Mouse (Mus musculus) spleen, adult 18-20 months (tissue): Measurements from ENCODE around the gene Zc3h18.

ENCODE experiments used
- DNase-seq, 2 experiments: peaks; one replicate each; pipeline ENCODE4 v3.0.0; 2022; ENCODE audit warnings: mixed read lengths in 2 of 2

Gene Zc3h18

DNA sequence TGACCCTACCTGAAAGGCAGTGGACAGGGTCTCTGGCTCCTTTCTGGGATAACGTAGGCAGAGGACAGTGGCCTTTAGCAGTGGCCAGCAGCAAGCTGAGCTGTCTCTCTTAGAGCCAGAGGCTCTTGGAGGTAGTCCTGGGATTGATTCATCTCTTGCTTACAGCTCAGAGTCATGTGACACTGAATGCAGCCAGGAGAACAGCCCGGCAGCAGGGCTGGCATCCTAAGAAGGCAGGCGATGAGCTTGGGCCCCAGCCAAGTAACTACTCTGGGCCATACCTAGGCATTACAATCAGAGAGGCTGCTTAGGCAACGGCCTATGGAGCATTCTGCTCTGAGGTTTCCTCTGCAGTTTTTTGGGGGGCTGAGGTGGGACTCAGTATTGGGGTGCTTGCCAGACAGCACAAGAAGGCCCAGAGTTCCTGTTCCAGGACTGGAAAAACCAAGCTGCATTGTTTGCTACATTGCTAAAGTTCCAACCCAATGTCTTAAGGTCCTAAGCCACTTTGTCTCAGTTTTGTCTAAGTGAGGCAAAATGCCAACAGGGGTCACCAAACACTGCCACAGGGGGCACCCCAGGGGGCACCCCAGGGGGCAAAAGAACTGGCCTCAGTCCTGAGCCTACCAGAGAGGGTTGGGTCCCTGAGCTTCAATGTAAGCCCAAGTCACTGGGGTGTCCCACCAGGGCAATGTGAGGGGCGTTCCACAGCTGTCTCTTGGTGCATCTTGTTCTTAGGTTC is 28.4 kb upstream of the Zc3h18 start:
- DNase-seq: no peak

DNA sequence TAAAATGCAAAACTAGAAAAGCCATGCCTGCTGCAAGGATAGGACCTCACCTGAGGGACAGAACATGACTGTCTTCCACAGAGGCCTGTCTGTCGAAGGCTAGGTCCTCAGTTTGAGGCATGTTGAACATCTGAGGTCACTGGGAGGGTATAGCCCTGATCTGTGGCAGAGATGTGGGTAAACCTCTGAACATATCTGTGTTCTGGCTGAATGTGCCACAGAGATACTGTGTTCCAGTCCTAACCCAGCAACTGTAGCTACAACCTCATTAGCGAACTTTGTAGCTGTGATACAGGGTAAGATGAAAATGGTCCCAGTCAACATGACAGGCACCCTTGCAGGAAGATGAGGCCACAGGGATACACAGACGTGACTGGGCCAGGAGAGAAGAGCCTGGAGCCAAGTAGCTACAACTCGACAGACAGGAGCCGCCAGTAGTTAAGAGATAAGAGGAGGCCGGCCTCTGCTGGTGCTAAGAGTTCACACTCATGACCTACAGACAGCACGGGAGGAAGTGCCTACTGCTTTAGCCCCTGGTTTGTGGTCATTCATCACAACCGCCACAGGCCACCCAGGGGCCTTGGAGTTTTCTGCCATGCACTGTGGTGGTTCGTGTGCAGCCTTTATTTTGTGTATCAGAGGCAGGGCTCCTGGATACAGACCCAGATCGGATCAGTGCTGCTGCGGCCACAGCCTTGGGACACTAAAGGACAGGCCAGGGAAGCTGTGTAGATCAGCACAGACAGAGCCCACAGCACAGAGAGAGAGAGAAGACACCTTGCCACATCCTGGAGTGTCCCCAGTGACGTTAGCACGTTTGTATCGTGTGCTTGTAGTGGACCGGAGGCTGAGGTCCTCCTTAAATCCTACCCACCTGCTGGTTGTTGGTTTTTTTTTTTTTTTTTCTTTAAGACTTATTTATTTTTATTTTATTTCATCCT is 26.8 kb upstream of the Zc3h18 start:
- DNase-seq: no peak

DNA sequence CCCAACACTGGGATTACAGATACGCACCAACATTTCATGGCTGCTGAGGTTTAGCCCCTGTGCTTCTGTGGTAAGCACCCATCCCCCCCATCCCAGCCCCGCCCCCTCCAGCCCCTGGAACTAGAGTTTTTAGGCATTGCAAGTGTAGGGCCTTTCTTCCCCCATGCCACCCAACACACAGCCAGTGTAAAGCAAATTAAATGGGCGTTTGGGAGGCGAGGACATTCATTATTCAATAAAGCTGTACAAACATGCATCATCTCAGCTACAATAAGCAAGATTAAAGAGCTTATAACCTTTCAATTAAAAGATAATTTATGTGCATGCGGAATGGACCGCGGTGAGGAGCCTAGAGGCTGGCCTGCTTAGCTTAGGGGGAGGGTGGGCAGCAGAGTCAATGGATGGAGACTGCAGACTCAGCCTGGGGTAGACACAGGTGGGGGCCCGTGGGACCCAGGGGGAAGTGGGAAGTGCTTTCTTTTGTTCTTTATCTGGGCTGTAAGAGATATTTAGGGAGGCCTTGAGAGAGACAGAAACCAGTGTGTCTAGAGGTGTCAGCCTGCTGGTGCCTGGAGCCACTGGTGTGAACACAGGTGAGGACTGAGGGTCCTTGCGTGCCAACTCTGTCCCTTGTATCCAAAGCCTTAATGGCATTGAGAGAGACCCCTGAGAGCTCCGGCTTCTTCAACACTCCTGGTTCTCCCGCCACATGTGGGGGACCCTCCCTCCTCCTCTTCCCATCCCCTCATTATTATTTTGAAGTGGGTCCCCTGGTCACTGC is 25.9 kb upstream of the Zc3h18 start:
- no peak for DNase-seq

DNA sequence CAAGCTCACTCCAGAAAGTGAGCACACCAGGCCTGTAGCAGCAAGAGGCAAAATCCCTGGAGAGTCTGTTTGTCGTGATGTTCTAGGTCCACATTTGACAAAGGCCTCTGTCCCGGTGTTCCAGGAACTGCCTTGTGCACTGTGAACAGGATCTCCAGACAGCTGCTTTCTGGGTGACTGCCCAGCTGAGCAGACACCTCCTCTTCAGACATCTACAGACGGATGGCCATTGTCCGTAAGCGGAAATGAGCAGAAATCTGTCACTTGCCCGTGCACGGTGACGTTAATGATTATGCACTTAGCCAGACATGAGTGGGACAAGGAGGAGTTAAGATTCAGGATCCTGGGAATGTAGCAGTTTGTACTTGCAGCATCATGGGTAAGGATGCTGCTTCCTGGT is 22.3 kb upstream of the Zc3h18 start:
- DNase-seq: no peak

DNA sequence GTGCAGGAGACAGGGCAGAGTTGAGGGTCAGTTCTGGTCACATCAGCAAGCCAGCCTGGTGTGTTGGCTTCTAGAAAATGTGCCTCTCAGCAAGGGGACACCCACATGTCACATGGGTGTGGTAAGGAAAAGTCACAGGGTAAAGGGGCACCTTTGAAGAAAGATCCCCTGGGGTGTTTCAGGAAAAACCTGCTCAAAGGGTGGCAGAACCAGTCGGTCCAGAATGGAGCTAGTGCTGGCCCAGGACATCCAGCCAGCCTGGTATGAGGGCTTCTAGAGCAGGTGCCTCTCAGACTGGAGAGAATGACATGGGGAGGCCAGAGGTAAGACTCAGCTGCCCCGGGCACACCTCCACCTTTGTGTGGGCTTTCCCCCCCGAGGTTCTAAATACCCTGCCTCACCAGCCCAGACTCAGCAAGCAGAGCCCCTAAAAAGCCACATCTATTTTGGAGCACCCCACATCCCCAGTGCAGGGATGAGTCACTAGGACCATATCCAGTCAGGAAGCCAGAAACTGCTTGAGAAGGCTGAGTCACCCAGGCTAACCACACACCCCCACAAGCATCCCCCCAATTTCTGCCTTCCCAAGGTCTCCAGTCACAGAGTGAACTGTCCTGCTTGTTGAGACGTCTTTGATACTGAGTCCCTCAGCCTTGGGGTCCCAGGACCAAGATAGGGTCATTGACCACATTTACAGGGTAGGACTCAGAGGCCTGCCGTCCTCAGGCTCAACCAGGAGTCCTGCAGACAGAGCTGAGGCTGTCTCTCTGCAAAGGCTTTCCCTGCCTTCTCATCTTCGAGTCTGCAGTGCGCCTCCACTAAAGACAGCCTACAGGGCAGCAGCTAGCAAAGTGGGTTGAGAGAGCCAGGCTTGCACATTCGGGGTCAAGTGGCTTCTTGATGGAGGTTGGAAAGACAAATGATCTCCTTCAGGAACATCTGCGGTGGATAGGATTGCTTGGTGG is 20.5 kb upstream of the Zc3h18 start:
- no peak for DNase-seq

DNA sequence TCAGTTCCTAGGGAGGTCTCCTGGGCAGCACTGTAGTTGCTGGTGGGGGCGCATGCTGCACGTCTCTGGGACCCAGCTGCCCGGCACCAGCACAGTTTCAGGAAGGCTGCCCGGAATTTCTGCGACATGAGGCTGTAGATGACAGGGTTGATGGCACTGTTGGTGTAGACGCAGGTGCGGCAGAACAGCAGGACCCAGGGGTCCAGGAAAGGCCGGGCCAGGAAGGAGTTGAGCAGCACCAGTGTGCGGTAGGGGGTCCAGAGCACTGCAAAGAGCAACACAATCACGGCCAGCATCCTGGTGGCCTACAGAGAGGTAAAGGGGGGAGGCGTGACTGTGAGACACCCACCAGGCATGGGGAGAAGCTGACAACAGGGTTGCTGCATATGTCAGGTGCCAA is 19.2 kb upstream of the Zc3h18 start:
- no peak for DNase-seq

DNA sequence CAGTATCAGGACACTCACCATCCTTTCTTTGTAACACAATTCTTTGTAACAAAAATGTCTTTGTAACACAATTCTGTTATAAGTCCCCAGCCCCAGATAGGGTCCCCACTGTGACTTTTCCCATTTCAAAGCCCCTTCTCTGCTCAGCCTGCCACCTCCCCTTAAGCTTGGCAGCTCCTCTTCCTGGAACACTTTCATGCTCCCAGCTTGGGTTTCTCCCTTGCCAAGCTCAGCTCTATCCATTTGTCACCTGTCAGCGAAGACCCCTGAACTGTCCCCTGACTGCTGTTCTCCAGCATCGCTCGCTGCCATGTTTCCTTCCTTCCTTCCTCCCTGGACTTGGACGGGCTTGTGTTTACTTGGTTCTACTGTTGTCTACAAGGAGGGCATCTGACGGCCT is 18.8 kb upstream of the Zc3h18 start:
- no peak for DNase-seq

DNA sequence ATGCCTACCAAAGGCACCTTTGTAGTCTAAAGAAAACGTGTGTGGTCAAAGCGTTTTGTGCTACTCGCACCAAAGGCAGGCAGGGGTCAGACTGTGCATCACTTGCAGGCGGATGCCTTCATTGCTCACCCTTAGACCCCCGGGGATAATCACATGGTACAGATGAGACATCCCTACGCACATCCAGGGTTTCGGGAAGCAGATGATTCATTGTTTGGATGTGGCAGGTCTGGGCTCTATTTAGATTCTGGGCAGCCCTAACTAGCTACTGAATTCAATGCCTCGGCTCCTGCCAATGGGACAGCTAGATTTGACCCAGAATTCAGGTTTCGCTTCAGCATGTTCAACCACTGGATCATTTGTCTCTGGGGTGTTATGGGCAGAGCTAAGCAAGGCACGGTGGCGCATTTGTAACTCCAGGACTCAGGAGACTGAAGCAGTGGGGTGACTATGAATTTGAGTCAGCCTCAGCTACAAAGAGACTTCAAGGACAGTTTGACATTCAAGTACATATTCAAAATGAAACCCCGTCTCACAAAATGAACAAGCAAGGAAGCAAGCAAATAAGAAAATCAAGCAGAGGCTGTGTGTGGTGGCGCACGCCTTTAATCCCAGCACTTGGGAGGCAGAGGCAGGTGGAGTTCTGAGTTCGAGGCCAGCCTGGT is 17.2 kb upstream of the Zc3h18 start:
- DNase-seq: no peak

DNA sequence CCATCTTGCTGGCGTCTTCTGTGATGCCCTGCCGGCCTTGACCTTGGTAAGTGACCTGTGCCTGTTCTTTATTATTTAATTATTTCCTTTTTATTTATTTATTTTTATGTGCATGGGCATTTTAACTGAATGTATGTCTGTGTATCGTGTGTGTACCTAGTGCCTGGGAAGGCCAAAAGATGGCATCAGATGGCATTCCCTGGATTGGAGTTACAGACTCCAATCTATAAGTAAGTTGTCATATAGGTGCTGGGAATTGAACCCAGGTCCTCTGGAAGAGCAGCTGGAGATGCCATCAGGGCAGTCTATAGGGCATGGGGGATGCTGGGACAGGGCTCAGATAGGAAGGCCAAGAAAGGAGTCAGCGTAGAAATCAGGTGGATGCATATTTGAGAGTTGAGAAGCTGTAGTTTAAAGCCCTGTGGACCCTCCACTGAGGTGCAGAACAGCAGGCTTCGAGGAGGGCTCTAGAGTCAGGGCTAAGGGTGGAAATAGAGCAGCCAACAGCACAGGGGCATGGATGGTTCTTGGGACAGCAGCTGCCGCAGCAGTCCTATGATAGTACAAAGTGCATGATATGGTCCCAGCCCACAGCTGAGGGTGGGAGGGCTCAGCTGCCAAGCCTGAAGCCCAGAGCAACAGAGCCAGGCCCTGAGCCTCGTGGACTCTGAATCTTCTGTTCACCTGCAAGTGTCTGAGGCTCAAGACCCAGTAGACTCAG is 15.6 kb upstream of the Zc3h18 start, which contains the start of gene Trhr2:
Trhr2 (minus strand) TSS at position 51 of the 721 bp plus-strand sequence.
- no peak for DNase-seq

DNA sequence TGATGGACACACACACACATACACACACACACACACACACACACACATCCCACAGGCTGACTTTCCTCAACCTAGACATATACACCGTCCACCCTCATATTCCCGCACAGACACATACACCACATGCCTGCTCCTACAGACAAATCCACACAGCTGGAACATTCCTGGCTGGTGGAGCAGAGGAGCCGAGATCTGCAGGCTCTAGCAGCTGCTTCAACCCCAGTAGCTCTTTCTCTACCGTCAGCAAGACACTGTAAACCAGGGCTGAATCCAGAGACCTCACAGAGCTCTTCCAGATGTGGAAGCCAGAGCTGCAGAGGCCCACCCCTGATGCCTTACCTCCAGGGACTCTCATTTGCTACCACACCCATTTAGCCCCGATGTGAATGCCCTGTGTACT is 14.1 kb upstream of the Zc3h18 start:
- DNase-seq: no peak

DNA sequence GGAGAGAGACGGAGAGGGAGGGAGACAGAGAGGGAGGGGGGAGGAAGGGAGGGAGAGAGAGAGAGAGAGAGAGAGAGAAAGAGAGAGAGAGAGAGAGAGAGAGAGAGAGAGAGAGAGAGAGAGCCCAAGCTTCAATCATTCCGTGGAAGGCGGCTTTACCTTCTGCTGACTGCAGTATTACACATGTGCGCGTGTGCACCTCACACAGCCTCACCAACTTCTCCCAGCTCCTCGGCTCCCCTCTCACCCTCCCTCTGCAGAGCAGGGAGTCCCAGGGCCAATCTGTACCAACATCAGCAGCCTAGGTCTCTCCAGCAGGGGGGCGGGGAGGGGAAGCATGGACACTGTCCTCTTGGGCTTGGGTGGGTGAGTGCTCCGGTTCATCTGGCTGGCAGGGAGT is 13.4 kb upstream of the Zc3h18 start:
- no peak for DNase-seq

DNA sequence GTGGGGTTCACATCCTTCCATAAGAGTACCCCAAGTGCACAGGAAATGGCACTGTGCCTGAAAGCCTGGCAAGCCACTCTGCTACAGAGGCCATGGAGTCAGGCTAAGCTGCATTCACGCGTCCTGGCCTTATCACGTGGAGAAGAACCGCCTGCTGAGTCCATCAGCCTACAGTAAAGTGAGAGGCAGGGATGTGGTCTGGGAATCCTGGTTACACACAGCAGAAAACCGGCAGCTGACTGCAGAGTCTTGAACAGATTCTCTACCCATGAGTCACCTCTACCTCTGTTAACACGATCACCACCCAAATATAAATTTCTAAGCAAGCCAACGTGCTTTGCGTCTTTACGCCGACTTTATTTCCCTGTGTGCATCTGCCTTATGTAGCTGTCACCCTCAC is 7.9 kb upstream of the Zc3h18 start:
- DNase-seq: no peak

DNA sequence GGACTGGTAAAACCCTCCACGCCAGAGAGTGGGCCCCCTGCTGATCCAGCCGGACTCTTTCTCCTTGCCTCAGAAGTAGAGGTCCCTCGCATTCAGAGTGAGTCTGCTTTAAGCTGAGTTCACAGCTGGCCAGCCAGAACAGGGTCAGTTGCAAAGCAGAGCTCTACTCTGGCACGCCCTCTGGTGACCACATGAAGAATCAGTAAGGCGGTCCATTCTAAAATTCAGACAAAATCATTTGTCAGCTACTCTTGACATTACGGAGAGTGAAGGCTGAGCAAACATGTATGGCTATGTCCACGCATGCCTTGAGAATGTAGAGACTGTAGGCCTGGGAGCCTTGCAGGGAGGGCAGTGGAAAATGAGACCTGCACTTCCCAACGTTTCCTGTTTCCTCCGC is 6.7 kb upstream of the Zc3h18 start:
- peak in 1 of 2 experiments; percentile 60 for DNase-seq

DNA sequence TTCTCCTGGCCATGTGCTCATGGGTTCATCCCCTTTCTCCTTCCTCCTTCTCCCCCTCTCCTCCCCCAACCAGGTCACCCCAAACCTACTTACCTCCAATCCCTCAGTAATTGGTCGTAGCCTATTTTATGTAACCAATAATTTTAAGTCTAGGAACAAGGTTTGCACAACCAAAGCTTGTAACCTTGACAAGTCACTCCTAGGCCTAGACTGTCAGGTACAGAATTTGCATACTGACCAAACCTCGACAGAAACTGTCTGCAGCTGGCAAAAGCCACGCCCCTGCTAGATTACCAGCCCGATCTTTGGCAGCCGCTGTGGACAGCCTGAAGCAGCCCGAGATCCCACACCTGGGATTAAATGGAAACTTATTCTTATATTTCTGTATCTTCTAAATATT is 4.7 kb upstream of the Zc3h18 start:
- no peak for DNase-seq

DNA sequence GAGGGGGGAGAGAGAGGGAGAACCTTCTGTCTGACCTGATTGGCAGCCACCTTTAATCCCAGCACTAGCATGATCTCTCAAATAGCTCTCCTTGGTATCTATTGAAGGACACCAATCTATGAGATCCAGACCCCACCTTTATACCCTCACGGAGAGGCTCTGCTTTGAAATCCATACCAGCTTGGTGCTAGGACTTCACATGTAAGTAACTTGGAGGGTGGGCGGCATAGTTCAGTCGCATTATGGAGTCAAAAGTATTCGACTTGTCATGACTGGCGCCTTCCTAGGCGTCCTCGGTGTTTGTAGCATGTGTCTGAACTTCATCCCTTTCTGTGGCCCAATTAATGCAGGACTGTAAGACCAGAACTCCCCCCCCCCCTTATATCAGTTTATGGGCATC is 1.1 kb upstream of the Zc3h18 start:
- no peak for DNase-seq

DNA sequence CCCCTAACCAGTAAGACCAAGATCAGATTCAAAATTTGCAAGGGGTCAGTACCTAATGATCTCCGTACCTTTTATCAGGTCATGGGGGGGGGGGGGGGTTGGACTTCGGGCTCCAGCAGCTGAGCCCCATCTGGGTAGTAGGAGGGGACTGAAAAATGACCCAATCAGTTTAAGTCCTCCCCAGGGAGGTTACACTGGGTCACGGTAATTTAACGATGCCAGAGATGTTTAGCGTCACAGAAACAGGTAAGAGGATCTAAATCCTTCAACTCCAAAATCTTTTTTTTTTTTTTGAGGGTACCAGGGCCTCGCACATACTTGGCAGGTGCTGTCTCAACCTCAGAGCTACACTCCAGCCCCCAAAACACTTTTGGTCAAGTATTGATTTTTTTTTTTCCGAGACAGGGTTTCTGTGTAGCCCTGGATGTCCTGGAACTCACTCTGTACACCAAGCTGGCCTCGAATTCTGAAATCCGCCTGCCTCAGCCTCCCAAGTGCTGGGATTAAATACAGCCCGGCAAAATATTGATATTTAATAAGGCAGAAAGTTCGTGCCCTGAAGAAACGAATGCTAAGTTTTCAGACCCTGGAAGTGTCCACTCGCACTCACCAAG is 551 bp upstream of the Zc3h18 start:
- no peak for DNase-seq

DNA sequence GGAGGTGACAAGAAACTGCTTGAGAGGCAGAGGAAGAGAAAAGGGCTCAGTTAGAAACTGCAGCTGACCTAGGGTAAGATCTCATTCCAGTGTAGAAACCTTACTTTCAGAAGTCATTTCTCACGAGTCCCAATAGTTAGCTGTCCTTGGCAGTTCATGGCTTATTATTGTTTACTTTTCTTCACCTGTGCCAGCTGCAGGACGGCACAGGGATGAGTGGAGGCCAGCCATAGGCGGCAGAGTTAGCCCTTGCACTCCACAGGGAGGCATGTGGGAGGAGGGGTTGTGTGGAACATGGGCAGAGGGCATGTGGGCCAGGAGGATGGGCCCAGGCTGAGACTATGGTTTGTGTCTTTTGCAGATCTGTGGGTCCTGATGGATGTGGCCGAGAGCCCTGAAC is 6.6 kb downstream of the Zc3h18 start:
- no peak for DNase-seq

DNA sequence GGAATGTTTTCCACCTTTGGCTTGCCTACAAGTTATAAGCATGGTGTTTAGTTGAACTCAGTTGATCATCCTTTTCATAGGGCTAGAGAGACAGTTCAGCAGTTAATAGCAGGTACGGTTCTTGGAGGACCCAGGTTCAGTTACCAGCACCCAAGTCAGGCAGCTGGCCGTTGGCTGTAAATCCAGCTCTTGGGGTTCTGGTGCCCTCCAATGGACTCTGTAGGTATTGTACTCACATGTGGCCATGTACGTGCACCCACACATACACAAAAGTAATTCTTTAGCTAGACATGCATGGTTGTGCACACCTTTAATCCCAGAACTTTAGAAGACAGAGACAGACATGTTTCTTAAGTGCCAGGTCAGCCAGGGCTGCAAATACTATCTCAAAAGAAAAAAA is 12.9 kb downstream of the Zc3h18 start:
- DNase-seq: no peak

DNA sequence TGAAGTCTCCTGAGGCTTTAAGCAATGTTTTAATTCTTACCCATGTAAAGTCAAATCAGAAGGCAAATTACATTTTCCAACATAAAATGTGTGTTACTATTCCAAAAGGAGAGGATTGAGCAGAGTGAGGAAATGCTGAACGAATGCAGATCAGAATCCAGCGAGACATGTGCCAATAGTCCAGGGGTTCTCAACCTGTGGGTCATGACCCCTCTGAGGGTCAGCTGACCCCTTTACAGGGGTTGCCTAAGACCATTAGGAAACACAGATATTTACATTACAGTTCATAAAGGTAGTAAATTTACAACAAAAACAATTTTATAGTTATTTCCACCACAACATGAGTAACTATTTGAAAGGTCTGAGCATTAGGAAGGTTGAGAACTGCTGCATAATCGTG is 14.3 kb downstream of the Zc3h18 start:
- DNase-seq: no peak

DNA sequence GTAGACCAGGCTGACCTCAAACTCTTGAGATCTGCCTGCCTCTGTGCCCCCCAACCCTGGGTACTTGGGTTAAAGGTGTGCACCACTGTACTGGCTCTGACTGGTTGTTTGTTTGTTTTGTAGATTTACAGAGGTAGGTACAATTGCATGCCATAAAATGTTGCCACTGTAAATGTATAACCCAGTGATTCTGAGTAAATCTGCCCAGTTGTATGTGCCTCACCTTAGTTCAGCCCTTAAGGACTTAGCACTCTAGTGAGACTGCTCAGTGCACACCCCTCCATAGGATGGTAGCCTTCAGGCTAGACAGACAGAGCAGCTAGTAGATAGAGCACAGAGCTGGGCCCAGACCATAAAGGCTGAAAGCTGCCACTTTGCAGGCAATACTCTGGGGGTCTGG is 17.3 kb downstream of the Zc3h18 start:
- no peak for DNase-seq
